Mouse (Mus musculus) ES-Bruce4 (cell line): ENCODE measurements at regions not wholly inside any gene's neighbourhood (a gene's known extent, or its start where the extent isn't known, plus 50 kb on each side); places are given as distances from the start of the nearest gene placed in this dataset.
A peak's percentile ranks its signal among the peaks of the same experiment; 100 is the strongest.
"Not testable (repeated sequence)": the region's sequence is repeated elsewhere in the genome, so short reads cannot be mapped to it uniquely, and the experiment has no call there.

Experiments used
- H3K27ac ChIP-seq: 2 replicates; pipeline ENCODE4 v1.5.1; 2012; ENCODE audit warnings: low read length, inconsistent platforms; ENCODE audit not compliant: insufficient read depth
- H3K27me3 ChIP-seq: 2 replicates; pipeline ENCODE4 v1.6.1; 2012; ENCODE audit warnings: mild to moderate bottlenecking, low read length, inconsistent platforms; ENCODE audit not compliant: control insufficient read depth, poor library complexity, insufficient read depth, severe bottlenecking
- H3K36me3 ChIP-seq: 2 replicates; pipeline ENCODE4 v1.6.1; 2012; ENCODE audit warnings: inconsistent platforms, mild to moderate bottlenecking, low read length, moderate library complexity; ENCODE audit not compliant: control insufficient read depth, poor library complexity, insufficient read depth, severe bottlenecking
- H3K4me1 ChIP-seq: one replicate; pipeline ENCODE4 v1.8.1; 2011; ENCODE audit warnings: low read length; ENCODE audit not compliant: control insufficient read depth, insufficient read depth
- H3K4me3 ChIP-seq: 2 replicates; pipeline ENCODE4 v1.5.1; 2011; ENCODE audit warnings: low read depth, mild to moderate bottlenecking, low read length
- H3K9ac ChIP-seq: 2 replicates; pipeline ENCODE4 v1.6.1; 2012; ENCODE audit warnings: low read depth, mild to moderate bottlenecking, inconsistent platforms; ENCODE audit not compliant: poor library complexity, severe bottlenecking
- H3K9me3 ChIP-seq: replicated peaks from 2 replicates; pipeline ENCODE4 v1.6.1; 2012; ENCODE audit warnings: mild to moderate bottlenecking, low read length, inconsistent platforms; ENCODE audit not compliant: control insufficient read depth, poor library complexity, insufficient read depth, severe bottlenecking
- POLR2A ChIP-seq: IDR thresholded peaks from one replicate; pipeline ENCODE4 v1.8.1; 2011; ENCODE audit warnings: low read length; ENCODE audit not compliant: insufficient read depth

DNA sequence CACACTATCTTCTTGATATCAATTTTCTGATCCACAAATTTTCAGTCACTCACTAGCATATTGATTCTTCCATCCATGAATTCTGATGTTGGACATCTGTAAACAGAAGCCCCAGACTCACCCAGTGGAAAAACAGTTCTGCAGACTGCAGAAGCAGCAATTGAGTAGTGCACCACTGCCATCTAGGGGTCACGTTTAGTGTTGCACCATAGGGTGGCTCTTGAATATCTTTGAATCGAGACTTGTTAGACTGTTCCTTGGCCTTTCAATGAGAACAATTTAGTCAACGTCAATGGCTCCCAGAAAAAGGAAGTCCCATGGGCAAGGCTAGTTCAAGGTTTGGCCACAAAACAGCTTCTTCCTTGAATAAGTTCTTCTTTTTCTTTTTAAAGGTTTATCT is 828.1 kb downstream of the Gm10330 start:
- not testable (repeated sequence) for H3K4me1 ChIP-seq, H3K36me3 ChIP-seq, H3K27ac ChIP-seq, H3K9ac ChIP-seq, H3K27me3 ChIP-seq, H3K9me3 ChIP-seq, H3K4me3 ChIP-seq

DNA sequence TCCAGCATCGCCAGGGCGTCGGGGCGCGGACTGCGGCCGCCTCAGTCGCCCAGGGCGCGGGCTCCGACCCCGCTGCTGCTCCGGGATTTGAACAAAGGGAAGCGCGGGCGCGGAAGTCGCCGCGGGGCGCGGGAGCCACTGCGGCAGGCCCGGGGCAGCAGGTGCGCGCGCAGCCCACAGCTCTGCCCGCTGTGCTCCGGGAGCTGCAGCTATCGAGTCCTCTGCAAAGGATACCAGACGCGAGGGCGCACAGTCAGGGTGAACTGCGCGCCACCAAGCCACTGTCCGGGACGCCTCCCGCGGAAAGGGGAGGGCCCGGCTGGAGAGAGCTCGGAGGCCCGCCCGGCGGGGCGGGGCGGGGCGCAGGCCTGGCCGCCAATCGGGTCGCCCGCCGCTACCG is 873.9 kb downstream of the Gm10330 start:
- not testable (repeated sequence) for H3K4me1 ChIP-seq, H3K9me3 ChIP-seq, H3K27ac ChIP-seq, H3K27me3 ChIP-seq, H3K36me3 ChIP-seq
- peak overlapping the region; percentile 89 for H3K4me3 ChIP-seq
- TF ChIP-seq POLR2A: peak; percentile 42
- peak overlapping the region; percentile 77 for H3K9ac ChIP-seq
